Mouse (Mus musculus) right cerebral cortex, postnatal 14 days (tissue): ENCODE data around the gene Peli2.

Experiments used
- DNase-seq: peaks from one replicate; pipeline ENCODE4 v3.0.0; 2022

Peli2 gene

DNA sequence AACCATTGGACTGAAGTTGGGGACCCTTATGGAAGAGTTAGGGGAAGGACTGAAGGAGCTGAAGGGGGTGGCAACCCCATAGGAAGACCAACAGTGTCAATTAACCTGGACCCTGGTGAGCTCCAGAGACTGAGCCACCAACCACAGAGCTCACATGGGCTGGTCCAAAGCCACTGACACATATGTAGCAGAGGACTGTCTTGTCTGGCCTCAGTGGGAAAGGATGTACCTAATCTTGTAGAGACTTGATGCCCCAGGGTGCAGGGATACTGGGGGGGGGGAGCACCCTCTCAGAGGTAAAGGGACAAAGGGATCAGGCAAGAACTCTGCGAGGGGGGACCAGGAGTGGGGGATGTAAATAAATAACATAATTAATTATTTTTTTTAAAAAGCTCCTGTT, 176.2 kb downstream of the Peli2 start:
- DNase-seq = no peak

- DNase-seq = no peak
Measured at GRCm38 (mm10) chr14:48302471-48303186, 182.0 kb downstream of the Peli2 start.

DNA sequence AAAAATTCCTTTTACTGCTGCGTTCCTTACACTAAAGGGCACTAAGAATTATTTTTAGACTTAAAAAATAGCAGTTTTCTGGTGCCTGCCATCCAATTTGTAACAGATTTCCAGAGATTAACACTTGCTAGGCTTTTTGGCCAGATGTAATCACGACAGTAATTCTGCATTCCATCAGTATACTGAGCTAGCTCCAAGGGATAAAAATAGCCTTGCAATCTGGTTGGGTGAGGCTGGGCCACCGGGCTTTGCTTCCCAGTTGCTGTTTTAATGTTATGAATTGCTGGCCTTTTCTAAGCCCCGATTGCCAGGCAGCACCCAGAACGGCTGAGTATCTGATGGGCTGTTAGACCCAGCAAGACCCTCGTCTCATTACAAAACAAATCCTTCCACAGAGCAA, 182.6 kb downstream of the Peli2 start:
- DNase-seq = peak; percentile 26

DNA sequence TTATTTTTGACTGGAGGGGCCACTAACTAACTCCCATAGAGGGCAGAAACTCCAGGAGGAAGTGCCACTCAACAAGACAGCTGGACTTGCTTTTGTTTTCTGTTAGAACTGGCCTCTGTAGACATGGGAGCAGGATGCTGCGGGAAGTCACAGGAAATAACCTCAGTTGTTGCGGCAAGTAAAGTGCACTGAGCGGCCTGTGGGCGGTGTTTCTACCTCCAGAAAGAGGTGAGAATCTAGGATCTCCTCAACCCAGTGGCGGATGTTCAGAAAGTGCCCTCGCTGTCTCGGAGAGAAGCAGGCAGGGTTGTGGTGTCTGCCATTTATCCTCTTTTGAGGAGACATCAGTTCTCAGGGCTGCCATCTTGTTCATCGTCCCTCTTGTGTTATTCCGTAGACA, 183.2 kb downstream of the Peli2 start:
- no peak for DNase-seq

- DNase-seq = no peak
Measured at GRCm38 (mm10) chr14:48313234-48313633, 192.6 kb downstream of the Peli2 start.

DNA sequence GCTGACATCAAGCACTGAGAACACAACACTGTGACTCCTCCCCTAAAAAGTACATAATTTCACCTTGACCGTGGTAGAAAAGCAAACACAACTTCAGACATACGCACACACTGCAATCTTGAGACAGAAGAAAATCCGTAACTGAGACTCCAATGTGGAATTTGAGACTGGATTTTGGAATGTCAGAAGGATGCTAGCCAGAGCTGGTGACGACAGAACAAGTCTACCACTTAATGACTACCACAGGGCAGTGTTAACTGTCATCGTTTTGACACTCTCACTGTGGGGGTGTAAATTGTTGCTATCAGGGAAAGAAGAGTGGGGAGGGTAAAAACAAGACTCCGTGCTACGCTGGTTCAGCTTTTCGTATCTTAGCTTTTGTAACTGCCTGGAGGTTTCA, 195.8 kb downstream of the Peli2 start:
- no peak for DNase-seq

GRCm38 (mm10) chr14:48323771-48324459, 203.3 kb downstream of the Peli2 start:
- DNase-seq = no peak

GRCm38 (mm10) chr14:48324460-48324850, 203.8 kb downstream of the Peli2 start:
- no peak for DNase-seq

DNA sequence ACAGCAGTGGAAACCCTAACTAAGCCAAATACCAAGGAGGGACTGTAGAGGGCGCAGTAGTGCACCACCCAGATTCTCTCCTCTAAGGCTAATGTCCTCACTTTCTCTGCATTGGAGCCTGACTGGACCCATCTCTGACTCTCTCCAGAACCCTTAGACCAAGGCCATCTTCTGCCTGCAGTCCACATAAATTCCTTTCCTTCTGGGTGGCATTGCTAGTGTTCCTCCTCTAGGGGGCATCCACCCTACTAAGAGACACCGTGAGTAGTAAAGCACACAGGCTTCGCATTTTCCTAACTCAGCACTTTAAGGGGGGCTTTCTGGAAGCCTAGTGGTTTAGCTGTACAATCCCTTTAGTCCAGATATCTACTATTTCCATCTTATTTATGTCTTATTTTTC, 207.1 kb downstream of the Peli2 start:
- DNase-seq = no peak

DNA sequence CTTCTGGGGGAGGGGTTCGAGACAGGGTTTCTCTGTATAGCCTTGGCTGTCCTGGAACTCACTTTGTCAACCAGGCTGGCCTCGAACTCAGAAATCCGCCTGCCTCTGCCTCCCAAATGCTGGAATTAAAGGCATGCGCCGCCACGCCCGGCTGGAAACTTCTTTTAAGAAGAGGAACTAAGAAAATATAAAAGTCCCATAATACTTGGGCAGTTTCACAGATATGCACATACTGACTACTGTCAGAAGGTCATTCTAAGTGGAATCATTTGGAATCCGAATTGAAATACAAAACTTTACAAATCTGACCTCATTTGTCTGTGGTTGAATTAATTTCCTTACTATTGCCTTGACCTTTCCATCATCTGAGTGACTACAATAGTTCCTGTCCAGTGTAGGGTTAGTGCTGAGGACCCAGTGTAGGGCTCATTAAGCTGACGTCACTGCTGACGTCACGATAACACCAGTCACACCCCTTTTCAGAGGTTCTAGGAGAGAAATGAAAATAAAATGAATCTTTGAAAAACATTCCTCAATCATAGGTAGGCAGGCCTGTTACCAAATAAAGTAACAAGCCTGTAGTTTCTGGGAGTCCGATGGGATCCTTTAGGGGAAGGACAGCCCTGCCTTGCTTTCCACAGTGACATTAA, 209.2 kb downstream of the Peli2 start:
- DNase-seq = no peak
